Mouse (Mus musculus) T-cell, adult 2 months (primary cell): Measurements from ENCODE around the gene Cbx1.

Source experiments
- DNase-seq: peaks from one replicate; pipeline ENCODE4 v3.0.0; 2022; ENCODE audit warnings: low spot score

Cbx1 gene

GRCm38 (mm10) chr11:96788871-96789795 is at the start of gene Cbx1:
TSS of gene Cbx1 (plus strand) at chr11:96789127.
- peak; percentile 89 for DNase-seq

- no peak for DNase-seq
Measured at GRCm38 (mm10) chr11:96740796-96741195, 48.1 kb upstream of the Cbx1 start.

GRCm38 (mm10) chr11:96741995-96742394 is 46.9 kb upstream of the Cbx1 start:
- DNase-seq = no peak

GRCm38 (mm10) chr11:96743000-96743399 is 45.9 kb upstream of the Cbx1 start:
- no peak for DNase-seq

- no peak for DNase-seq
Measured at GRCm38 (mm10) chr11:96743891-96744290, 45.0 kb upstream of the Cbx1 start.

GRCm38 (mm10) chr11:96746648-96747047 is 42.3 kb upstream of the Cbx1 start:
- DNase-seq = no peak

GRCm38 (mm10) chr11:96747555-96747954 is 41.4 kb upstream of the Cbx1 start:
- no peak for DNase-seq

- DNase-seq = no peak
Measured at GRCm38 (mm10) chr11:96755298-96755697, 33.6 kb upstream of the Cbx1 start.

GRCm38 (mm10) chr11:96757421-96757820 is 31.5 kb upstream of the Cbx1 start:
- no peak for DNase-seq

GRCm38 (mm10) chr11:96758402-96758801 is 30.5 kb upstream of the Cbx1 start:
- DNase-seq = no peak

- peak; percentile 64 for DNase-seq
Measured at GRCm38 (mm10) chr11:96760042-96760441, 28.9 kb upstream of the Cbx1 start.

- DNase-seq = no peak
Measured at GRCm38 (mm10) chr11:96761984-96762383, 26.9 kb upstream of the Cbx1 start.

GRCm38 (mm10) chr11:96762742-96763470 is 26.0 kb upstream of the Cbx1 start:
- no peak for DNase-seq

- DNase-seq = no peak
Measured at GRCm38 (mm10) chr11:96764511-96765350, 24.2 kb upstream of the Cbx1 start.

GRCm38 (mm10) chr11:96765645-96766044 is 23.3 kb upstream of the Cbx1 start:
- no peak for DNase-seq

GRCm38 (mm10) chr11:96766555-96766954 is 22.4 kb upstream of the Cbx1 start:
- no peak for DNase-seq

GRCm38 (mm10) chr11:96767096-96767495 is 21.8 kb upstream of the Cbx1 start:
- no peak for DNase-seq

GRCm38 (mm10) chr11:96768240-96768639 is 20.7 kb upstream of the Cbx1 start:
- DNase-seq = no peak

- no peak for DNase-seq
Measured at GRCm38 (mm10) chr11:96771274-96771975, 17.5 kb upstream of the Cbx1 start.

GRCm38 (mm10) chr11:96772413-96772812 is 16.5 kb upstream of the Cbx1 start:
- no peak for DNase-seq

GRCm38 (mm10) chr11:96774536-96774935 is 14.4 kb upstream of the Cbx1 start:
- DNase-seq = no peak

- no peak for DNase-seq
Measured at GRCm38 (mm10) chr11:96775063-96775462, 13.9 kb upstream of the Cbx1 start.
